Mouse (Mus musculus) small intestine, adult 2 months (tissue): ENCODE results near the gene Fgd3. TPM values are rescaled to one million over a fixed set of nuclear protein-coding genes. Genes with fewer than 3 reads are reported as not detected.

ENCODE experiments used
- H3K27ac ChIP-seq: fragments of 200-500 bp; 2 replicates; pipeline ENCODE4 v1.5.1; 2012; ENCODE audit warnings: low read depth, low read length, control low read depth, inconsistent platforms; ENCODE audit not compliant: insufficient read depth
- H3K27me3 ChIP-seq: fragments of 200-500 bp; 2 replicates; pipeline ENCODE4 v1.6.1; 2012; ENCODE audit warnings: mild to moderate bottlenecking, moderate library complexity, low read length, inconsistent platforms; ENCODE audit not compliant: control insufficient read depth, insufficient read depth
- H3K36me3 ChIP-seq: fragments of 200-500 bp; 2 replicates; pipeline ENCODE4 v1.6.1; 2012; ENCODE audit warnings: mild to moderate bottlenecking, low read length, control low read depth, inconsistent platforms; ENCODE audit not compliant: control insufficient read depth, insufficient read depth
- H3K4me1 ChIP-seq: fragments of 200-500 bp; 2 replicates; pipeline ENCODE4 v1.6.1; 2012; ENCODE audit warnings: low read length, inconsistent platforms, mixed read lengths; ENCODE audit not compliant: control insufficient read depth, insufficient read depth, insufficient read length
- H3K4me3 ChIP-seq: fragments of 200-500 bp; 2 replicates; pipeline ENCODE4 v1.5.1; 2012; ENCODE audit warnings: low read depth, mild to moderate bottlenecking, control low read depth, inconsistent platforms, low read length, moderate library complexity
- CTCF ChIP-seq: fragments of 200-500 bp; IDR thresholded peaks from 2 replicates; pipeline ENCODE4 v1.5.1; 2012; ENCODE audit warnings: low read depth, mild to moderate bottlenecking, control low read depth, inconsistent platforms, low read length, moderate library complexity, mixed read lengths; ENCODE audit not compliant: insufficient replicate concordance, insufficient read length; ENCODE audit errors: extremely low read depth
- POLR2A ChIP-seq: fragments of 200-500 bp; IDR thresholded peaks from 2 replicates; pipeline ENCODE4 v1.6.1; 2012; ENCODE audit warnings: low read depth, mild to moderate bottlenecking, control low read depth, inconsistent platforms, low read length, moderate library complexity
- WGBS: fragments of 180-500 bp; shearing (Covaris S2); methylation state at CpG from one replicate; pipeline ENCODE4 v1.1.7; 2018; 5-methylcytosine and 5-hydroxymethylcytosine counted together
- polyA plus RNA-seq: library from polyadenylated mRNA; depleted of rRNA; stranded (reverse); fragments of >200 nt; gene quantifications from 2 replicates; pipeline ENCODE4 v1.2.3, GENCODE M21; 2012

Gene Fgd3
- polyA plus RNA-seq, 1 experiment, result 2.2 TPM

DNA sequence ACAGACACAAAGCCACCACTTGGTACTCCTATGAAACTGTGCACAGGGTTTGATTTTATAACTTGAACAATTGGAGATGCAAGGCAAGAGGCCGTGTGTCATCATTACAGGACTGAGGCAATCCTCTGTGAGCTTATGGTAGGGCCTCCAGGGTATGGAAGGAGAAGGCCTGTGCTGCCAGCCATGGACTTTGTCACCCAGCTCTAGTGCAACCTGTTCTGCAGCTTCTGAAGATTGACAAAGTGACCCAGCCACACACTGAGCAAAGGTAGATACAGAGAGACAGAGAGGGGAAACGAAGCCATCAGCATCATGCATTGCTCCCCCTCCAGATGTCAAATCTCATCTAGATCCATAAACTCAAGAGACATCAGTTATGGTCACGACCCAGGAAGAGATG lies 33.4 kb downstream of the Fgd3 start:
- no peak for TF ChIP-seq CTCF
- TF ChIP-seq POLR2A, result no peak
- H3K27me3 ChIP-seq, result no peaks in the 10 kb centered on the region
- no peak overlapping the region for H3K4me3 ChIP-seq
- no peaks in the 10 kb centered on the region; the same call in 1 of the 2 replicates for H3K36me3 ChIP-seq
- no peak overlapping the region for H3K27ac ChIP-seq
- peaks cover 4% of the 10 kb centered on the region; the same call in 1 of the 2 replicates for H3K4me1 ChIP-seq
- 18% methylated on average over 3 of the region's 3 CpGs for WGBS

- peaks cover 4% of the 10 kb centered on the region; the same call in 1 of the 2 replicates for H3K4me1 ChIP-seq
- no peak for TF ChIP-seq POLR2A
- no peak for TF ChIP-seq CTCF
- H3K27ac ChIP-seq, result no peak overlapping the region
- H3K4me3 ChIP-seq, result no peak overlapping the region
- 80% methylated on average over 9 of the region's 9 CpGs for WGBS
- H3K36me3 ChIP-seq, result peaks cover 3% of the 10 kb centered on the region; the same call in 1 of the 2 replicates
- no peaks in the 10 kb centered on the region for H3K27me3 ChIP-seq
These were observed 36.4 kb downstream of the Fgd3 start for GRCm38 (mm10) chr13:49283686-49284085.

DNA sequence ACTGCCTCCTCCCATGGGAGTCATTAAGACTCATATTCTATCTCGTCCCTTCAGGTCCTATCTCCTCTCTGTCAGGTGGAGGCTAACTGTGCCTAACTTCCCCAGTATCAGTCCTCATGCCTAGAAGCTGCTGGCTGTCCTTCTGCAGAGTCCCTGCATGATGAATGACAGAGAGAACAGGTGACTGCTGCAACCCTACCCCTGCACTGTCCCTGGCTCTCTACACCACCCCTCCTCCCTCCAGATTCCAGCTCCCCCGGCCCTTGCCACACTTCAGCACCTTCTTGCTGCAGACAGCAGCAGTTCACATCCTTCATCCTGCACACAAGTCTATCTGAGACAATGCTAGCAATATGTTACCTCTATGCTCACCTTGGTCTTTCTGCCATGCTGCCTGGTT lies 37.9 kb downstream of the Fgd3 start:
- WGBS, result 66% methylated on average over 2 of the region's 2 CpGs
- Histone ChIP-seq H3K27ac (no peak overlapping the region), H3K4me1 (peaks cover 3% of the 10 kb centered on the region; the same call in 1 of the 2 replicates), H3K4me3 (no peak overlapping the region), H3K36me3 (peaks cover 5% of the 10 kb centered on the region), H3K27me3 (no peaks in the 10 kb centered on the region)
- TF ChIP-seq CTCF (no peak), POLR2A (no peak)

- 0 out of 2 replicates have a peak, but pooled peaks cover 3% of the 10 kb centered on the region for H3K4me1 ChIP-seq
- no peaks in the 10 kb centered on the region for H3K27me3 ChIP-seq
- no peaks in the 10 kb centered on the region for H3K36me3 ChIP-seq
- H3K27ac ChIP-seq, result no peak overlapping the region
- no peak overlapping the region for H3K4me3 ChIP-seq
- TF ChIP-seq POLR2A (no peak), CTCF (no peak)
- 45% methylated on average over 5 of the region's 5 CpGs for WGBS
These were observed 48.0 kb downstream of the Fgd3 start for GRCm38 (mm10) chr13:49271831-49272765.

DNA sequence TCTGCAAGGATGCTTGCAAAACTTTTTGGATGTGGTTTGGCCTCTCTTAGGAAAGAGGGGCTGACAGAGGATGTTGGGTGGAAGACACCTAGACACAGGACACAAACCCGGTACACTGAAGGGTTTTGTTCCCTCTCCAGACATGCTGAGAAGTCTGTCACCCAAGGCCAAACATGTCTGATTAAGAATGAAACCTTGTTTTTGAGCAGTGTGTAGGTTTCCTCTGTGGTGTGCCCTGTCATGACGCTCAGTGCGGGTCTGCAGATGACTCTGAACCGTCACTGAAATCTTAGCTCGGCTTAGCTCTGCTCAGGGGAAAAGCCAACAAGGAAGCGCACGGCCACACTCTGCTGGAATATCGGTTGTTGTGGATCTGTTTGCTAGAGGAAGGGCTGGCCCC lies 49.6 kb downstream of the Fgd3 start:
- Histone ChIP-seq H3K36me3 (no peaks in the 10 kb centered on the region), H3K27me3 (no peaks in the 10 kb centered on the region), H3K4me3 (no peak overlapping the region), H3K27ac (no peak overlapping the region), H3K4me1 (0 out of 2 replicates have a peak, but pooled peaks cover 3% of the 10 kb centered on the region)
- WGBS, result 84% methylated on average over 8 of the region's 8 CpGs
- no peak for TF ChIP-seq POLR2A
- no peak for TF ChIP-seq CTCF

- no peaks in the 10 kb centered on the region for H3K27me3 ChIP-seq
- TF ChIP-seq CTCF, result no peak
- no peak for TF ChIP-seq POLR2A
- no peak overlapping the region for H3K27ac ChIP-seq
- 43% methylated on average over 2 of the region's 2 CpGs for WGBS
- H3K4me3 ChIP-seq, result no peak overlapping the region
- H3K4me1 ChIP-seq, result 0 out of 2 replicates have a peak, but pooled peaks cover 3% of the 10 kb centered on the region
- H3K36me3 ChIP-seq, result no peaks in the 10 kb centered on the region
These were observed 52.5 kb downstream of the Fgd3 start for GRCm38 (mm10) chr13:49267645-49268044.

GRCm38 (mm10) chr13:49260036-49260722 lies 59.9 kb downstream of the Fgd3 start:
- no peak for TF ChIP-seq POLR2A
- no peak for TF ChIP-seq CTCF
- Histone ChIP-seq H3K27ac (no peak overlapping the region), H3K27me3 (no peaks in the 10 kb centered on the region)

More at GRCm38 (mm10) chr13:49260036-49260722, 59.9 kb downstream of the Fgd3 start:
- 65% methylated on average over 15 of the region's 15 CpGs for WGBS
- no peak overlapping the region for H3K4me3 ChIP-seq
- no peaks in the 10 kb centered on the region for H3K36me3 ChIP-seq
- H3K4me1 ChIP-seq, result no peaks in the 10 kb centered on the region
